Mouse (Mus musculus): ENCODE data around the gene Lrrc32. TPM values are rescaled to one million over a fixed set of nuclear protein-coding genes. Genes with fewer than 3 reads are reported as not detected.

Lrrc32 gene
- total and polyA plus RNA-seq, 3 experiments, result 2.3 to 23.7 (median 5.3) TPM

GRCm38 (mm10) chr7:98493901-98494480 is 4.9 kb downstream of the Lrrc32 start:
- H3K4me2 ChIP-seq (ENCODE audit: insufficient read depth, low read depth, poor library complexity, severe bottlenecking), result peak overlapping the region; percentile 23; the same call in 1 of the 2 replicates

GRCm38 (mm10) chr7:98495591-98495990 is 6.5 kb downstream of the Lrrc32 start:
- in situ Hi-C loops (cut with MboI; ENCODE audit: low pct_ligation_motif_present, low pct_unique_long_range_greater_than_20kb, low sequenced_read_pairs), result no loop called here
- DNase-seq (ENCODE audit: extremely low read depth), result no peak
- H3K4me2 ChIP-seq (ENCODE audit: insufficient read depth, low read depth, poor library complexity, severe bottlenecking), result no peak overlapping the region
- H3K9me3 ChIP-seq (replicated peaks; ENCODE audit: low read length), result no peaks in the 10 kb centered on the region
- dilution Hi-C loops (cut with MboI; ENCODE audit: extremely low pct_ligation_motif_present, extremely low pct_unique_long_range_greater_than_20kb, low sequenced_read_pairs), result no loop called here
- no peak overlapping the region for H3K9ac ChIP-seq (ENCODE audit: insufficient read depth, low read depth)
- H3K27me3 ChIP-seq (replicated peaks), result no peaks in the 10 kb centered on the region
- H3K4me3 ChIP-seq (replicated peaks in 1 of 3; ENCODE audit: low read depth in 2 of 3, low read length in 2 of 3, poor library complexity in 1 of 3), result no peak overlapping the region
- H3K27ac ChIP-seq (ENCODE audit: insufficient read depth, low read depth), result no peak overlapping the region
- H3K4me1 ChIP-seq (ENCODE audit: control insufficient read depth in 1 of 2, insufficient read depth in 2 of 2), result peaks cover 27 to 51% of the 10 kb centered on the region in 2 experiments
- peaks cover 47 to 68% of the 10 kb centered on the region in 2 experiments for H3K36me3 ChIP-seq (replicated peaks in 1 of 2; ENCODE audit: control insufficient read depth in 1 of 2, insufficient read depth in 1 of 2, low read length in 1 of 2)
- TF ChIP-seq MXI1 (IDR thresholded peaks at IDR 0.05; ENCODE audit: low read depth, low read length) (no peak), ETS1 (conservative IDR thresholded peaks at IDR 0.05; ENCODE audit: low read depth, low read length) (no peak), RAD21 (IDR thresholded peaks at IDR 0.05; ENCODE audit: low read depth, low read length) (no peak), ZNF384 (IDR thresholded peaks at IDR 0.05; ENCODE audit: low read depth, low read length) (no peak), NELFE (IDR thresholded peaks at IDR 0.05; ENCODE audit: low read depth, low read length) (no peak), HCFC1 (IDR thresholded peaks at IDR 0.05; ENCODE audit: low read depth, low read length) (no peak), MEF2A (IDR thresholded peaks at IDR 0.05; ENCODE audit: borderline replicate concordance, low read depth, low read length) (no peak), TBP (conservative IDR thresholded peaks at IDR 0.05; ENCODE audit: low read depth, low read length) (no peak)
- no peaks in the 10 kb centered on the region for H3K79me2 ChIP-seq (replicated peaks; ENCODE audit: control insufficient read depth, extremely low read depth, insufficient read depth, poor library complexity, severe bottlenecking)

More at GRCm38 (mm10) chr7:98493901-98494480, 4.9 kb downstream of the Lrrc32 start:
- no peak overlapping the region for H3K4me3 ChIP-seq (replicated peaks in 1 of 3; ENCODE audit: low read depth in 2 of 3, low read length in 2 of 3, poor library complexity in 1 of 3)
- H3K9ac ChIP-seq (ENCODE audit: insufficient read depth, low read depth), result no peak overlapping the region
- H3K36me3 ChIP-seq (replicated peaks in 1 of 2; ENCODE audit: control insufficient read depth in 1 of 2, insufficient read depth in 1 of 2, low read length in 1 of 2), result peaks cover 33 to 52% of the 10 kb centered on the region in 2 experiments
- H3K79me2 ChIP-seq (replicated peaks; ENCODE audit: control insufficient read depth, extremely low read depth, insufficient read depth, poor library complexity, severe bottlenecking), result no peaks in the 10 kb centered on the region
- H3K27ac ChIP-seq (ENCODE audit: insufficient read depth, low read depth), result peak overlapping the region; percentile 45; the same call in 1 of the 2 replicates
- H3K4me1 ChIP-seq (ENCODE audit: control insufficient read depth in 1 of 2, insufficient read depth in 2 of 2), result peaks cover 27 to 59% of the 10 kb centered on the region in 2 experiments
- peak; percentile 88 for TF ChIP-seq MXI1 (IDR thresholded peaks at IDR 0.05; ENCODE audit: low read depth, low read length)
- no peak for TF ChIP-seq PAX5 (IDR thresholded peaks at IDR 0.05; ENCODE audit: low read length)
- peak in 1 of 2 experiments; percentile 49; a peak in 2 of 4 replicates for TF ChIP-seq CTCF (conservative IDR thresholded peaks at IDR 0.05 in 1 of 2, IDR thresholded peaks at IDR 0.05 in 1 of 2; ENCODE audit: low read depth in 2 of 2, low read length in 2 of 2)
- TF ChIP-seq MAX (IDR thresholded peaks at IDR 0.05; ENCODE audit: low read length), result peak; percentile 88
- no peak for TF ChIP-seq POLR2A (IDR thresholded peaks at IDR 0.05; ENCODE audit: low read depth, low read length)
- TF ChIP-seq TCF12 (IDR thresholded peaks at IDR 0.05; ENCODE audit: low read depth, low read length), result peak; percentile 65; the same call in 1 of the 2 replicates
- TF ChIP-seq MAFK (IDR thresholded peaks at IDR 0.05; ENCODE audit: insufficient replicate concordance, low read length), result peak; percentile 57; the same call in 1 of the 2 replicates
- TF ChIP-seq HCFC1 (IDR thresholded peaks at IDR 0.05; ENCODE audit: low read depth, low read length), result 0 out of 2 replicates have a peak, but pooled peaks have one; percentile 25
- peak; percentile 47 for TF ChIP-seq SMC3 (IDR thresholded peaks at IDR 0.05; ENCODE audit: low read depth, low read length)
- no peak for TF ChIP-seq RCOR1 (conservative IDR thresholded peaks at IDR 0.05; ENCODE audit: low read depth, low read length)
- peak; percentile 55 for TF ChIP-seq ETS1 (conservative IDR thresholded peaks at IDR 0.05; ENCODE audit: low read depth, low read length)
- TF ChIP-seq MYC (IDR thresholded peaks at IDR 0.05; ENCODE audit: low read depth, low read length), result peak; percentile 81
- TF ChIP-seq GABPA (IDR thresholded peaks at IDR 0.05; ENCODE audit: insufficient replicate concordance, low read depth, low read length), result no peak
- no peak for TF ChIP-seq ELF1 (IDR thresholded peaks at IDR 0.05; ENCODE audit: low read depth, low read length)
- peak; percentile 76; the same call in 1 of the 2 replicates for TF ChIP-seq SIN3A (IDR thresholded peaks at IDR 0.05; ENCODE audit: low read length)
- 0 out of 2 replicates have a peak, but pooled peaks have one; percentile 2 for TF ChIP-seq ZC3H11A (IDR thresholded peaks at IDR 0.05; ENCODE audit: low read depth, low read length)
- TF ChIP-seq MEF2A (IDR thresholded peaks at IDR 0.05; ENCODE audit: borderline replicate concordance, low read depth, low read length), result peak; percentile 58
- peak; percentile 50; the same call in 1 of the 2 replicates for TF ChIP-seq EP300 (IDR thresholded peaks at IDR 0.05; ENCODE audit: low read length)
- no peak for TF ChIP-seq NRF1 (IDR thresholded peaks at IDR 0.05; ENCODE audit: low read depth, low read length)
- TF ChIP-seq UBTF (IDR thresholded peaks at IDR 0.05; ENCODE audit: low read depth, low read length), result no peak
- 0 out of 2 replicates have a peak, but pooled peaks have one; percentile 62 for TF ChIP-seq KAT2A (IDR thresholded peaks at IDR 0.05; ENCODE audit: insufficient replicate concordance, low read length)
- TF ChIP-seq NELFE (IDR thresholded peaks at IDR 0.05; ENCODE audit: low read depth, low read length), result 0 out of 2 replicates have a peak, but pooled peaks have one; percentile 35
- TF ChIP-seq RAD21 (IDR thresholded peaks at IDR 0.05; ENCODE audit: low read depth, low read length), result peak; percentile 44
- 0 out of 2 replicates have a peak, but pooled peaks have one; percentile 46 for TF ChIP-seq ZMIZ1 (IDR thresholded peaks at IDR 0.05; ENCODE audit: low read depth, low read length)
- TF ChIP-seq CHD1 (IDR thresholded peaks at IDR 0.05; ENCODE audit: low read depth, low read length), result 0 out of 2 replicates have a peak, but pooled peaks have one; percentile 53
- no peak for TF ChIP-seq ZKSCAN1 (IDR thresholded peaks at IDR 0.05; ENCODE audit: borderline replicate concordance, low read depth, low read length)
- TF ChIP-seq CHD2 (IDR thresholded peaks at IDR 0.05; ENCODE audit: low read length), result peak; percentile 41; the same call in 1 of the 2 replicates
- TF ChIP-seq ZNF384 (IDR thresholded peaks at IDR 0.05; ENCODE audit: low read depth, low read length), result no peak
- TF ChIP-seq MAZ (IDR thresholded peaks at IDR 0.05; ENCODE audit: low read depth, low read length), result 0 out of 2 replicates have a peak, but pooled peaks have one; percentile 44
- TF ChIP-seq JUND (conservative IDR thresholded peaks at IDR 0.05; ENCODE audit: low read depth, low read length), result no peak
- TF ChIP-seq E2F4 (IDR thresholded peaks at IDR 0.05; ENCODE audit: insufficient replicate concordance, low read depth, low read length), result no peak
- no peak for TF ChIP-seq USF2 (conservative IDR thresholded peaks at IDR 0.05; ENCODE audit: low read depth, low read length)
- no peak for TF ChIP-seq JUN (IDR thresholded peaks at IDR 0.05; ENCODE audit: insufficient read depth, low read depth, low read length)
- TF ChIP-seq USF1 (IDR thresholded peaks at IDR 0.05; ENCODE audit: low read depth, low read length), result peak; percentile 58
- peak; percentile 49; the same call in 1 of the 2 replicates for TF ChIP-seq IRF4 (IDR thresholded peaks at IDR 0.05; ENCODE audit: low read depth, low read length)
- no peak for TF ChIP-seq TBP (conservative IDR thresholded peaks at IDR 0.05; ENCODE audit: low read depth, low read length)
- no peak for TF ChIP-seq POLR2AphosphoS2 (IDR thresholded peaks at IDR 0.05; ENCODE audit: low read depth, low read length)
- TF ChIP-seq BHLHE40 (IDR thresholded peaks at IDR 0.05; ENCODE audit: low read depth, low read length), result peak; percentile 54
- in situ Hi-C loops (cut with MboI; ENCODE audit: low pct_ligation_motif_present, low pct_unique_long_range_greater_than_20kb, low sequenced_read_pairs), result no loop called here
- no peaks in the 10 kb centered on the region for H3K9me3 ChIP-seq (replicated peaks; ENCODE audit: low read length)
- DNase-seq (ENCODE audit: extremely low read depth), result peak; percentile 68
- dilution Hi-C loops (cut with MboI; ENCODE audit: extremely low pct_ligation_motif_present, extremely low pct_unique_long_range_greater_than_20kb, low sequenced_read_pairs), result no loop called here
- H3K27me3 ChIP-seq (replicated peaks), result no peaks in the 10 kb centered on the region

Data from CH12.LX (cell line).